In the genomic region with DNA sequence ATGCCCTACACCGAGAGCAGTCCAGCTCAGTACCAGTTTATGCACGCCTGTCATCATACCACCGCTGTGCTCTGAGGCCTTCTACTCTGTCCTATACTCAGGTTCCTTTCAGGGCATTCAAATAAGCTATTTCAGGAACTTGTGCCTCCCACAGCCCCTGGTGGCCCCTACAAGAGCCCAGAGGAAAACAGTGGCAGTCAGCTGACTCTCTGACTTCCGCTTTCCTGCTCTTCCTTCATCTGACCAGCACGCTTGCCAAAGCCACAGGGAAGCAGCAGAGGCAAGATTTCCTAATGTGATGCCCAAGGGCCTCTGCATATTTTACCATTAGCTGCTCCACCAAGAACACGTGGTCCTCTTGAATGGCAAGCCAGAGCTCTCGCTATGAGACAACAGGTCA, we compare ENCODE assay signal across 9 mouse cellular contexts. TPM values are rescaled to one million over a fixed set of nuclear protein-coding genes. Genes with fewer than 3 reads are reported as not detected.
A peak's percentile ranks its signal among the peaks of the same experiment; 100 is the strongest.
DNase-seq lines count a peak whose midpoint lies in the region; ATAC-seq and TF ChIP-seq lines count a peak whose summit lies in the region.
"Had no signal": no experiment of that assay in that cellular context is flagged by ENCODE, and none has a peak within 500 bp of the region (broad histone marks: within the 10 kb centered on the region; RNA-seq: fewer than 3 reads in every experiment).

No protein-coding gene starts in this region.

- no peak overlapping the region for H3K4me2 ChIP-seq in kidney, embryonic 16.5 days (replicated peaks; ENCODE audit: low read depth, low read length)
- no peak overlapping the region for H3K4me2 ChIP-seq in midbrain, embryonic 14.5 days (ENCODE audit: low read length)
- H3K4me2 ChIP-seq in midbrain, embryonic 13.5 days (replicated peaks), result no peak overlapping the region
- no peak overlapping the region for H3K4me2 ChIP-seq in intestine, postnatal 0 days (replicated peaks; ENCODE audit: low read depth)
- H3K4me2 ChIP-seq: stomach, embryonic 15.5 days had no signal

- peak; percentile 51; the same call in 1 of the 2 replicates for ATAC-seq in kidney, embryonic 16.5 days (ENCODE audit: low FRiP score, low TSS enrichment)
- ATAC-seq in megakaryocyte progenitor cell, adult 5-6 weeks (replicated peaks; ENCODE audit: poor library complexity), result peak; percentile 78
- ATAC-seq in midbrain, embryonic 14.5 days (ENCODE audit: low FRiP score, low TSS enrichment), result no peak
- no peak for ATAC-seq in midbrain, embryonic 13.5 days
- no peak for ATAC-seq in intestine, postnatal 0 days

- no peak overlapping the region for H3K4me3 ChIP-seq in kidney, embryonic 16.5 days (ENCODE audit: low read length)
- no peak overlapping the region for H3K4me3 ChIP-seq in midbrain, embryonic 14.5 days (replicated peaks; ENCODE audit: low read depth, low read length)
- H3K4me3 ChIP-seq in midbrain, embryonic 13.5 days (replicated peaks), result no peak overlapping the region
- no peak overlapping the region for H3K4me3 ChIP-seq in intestine, postnatal 0 days (ENCODE audit: low read depth, low read length)
- H3K4me3 ChIP-seq: stomach, embryonic 15.5 days had no signal

- peak overlapping the region; percentile 5; the same call in 1 of the 2 replicates for H3K27ac ChIP-seq in kidney, embryonic 16.5 days (ENCODE audit: low read length)
- H3K27ac ChIP-seq in midbrain, embryonic 14.5 days (replicated peaks; ENCODE audit: low read depth, low read length), result no peak overlapping the region
- H3K27ac ChIP-seq in midbrain, embryonic 13.5 days, result no peak overlapping the region
- H3K27ac ChIP-seq in intestine, postnatal 0 days (ENCODE audit: low read depth, low read length), result no peak overlapping the region

- no peaks in the 10 kb centered on the region; the same call in 1 of the 2 replicates for H3K27me3 ChIP-seq in kidney, embryonic 16.5 days (ENCODE audit: insufficient read depth, low read length)
- no peaks in the 10 kb centered on the region for H3K27me3 ChIP-seq in midbrain, embryonic 14.5 days (ENCODE audit: control insufficient read depth, insufficient read depth, low read length)
- H3K27me3 ChIP-seq in midbrain, embryonic 13.5 days, result no peaks in the 10 kb centered on the region
- H3K27me3 ChIP-seq in intestine, postnatal 0 days (replicated peaks; ENCODE audit: control insufficient read depth, insufficient read depth, low read length), result no peaks in the 10 kb centered on the region
- H3K27me3 ChIP-seq: stomach, embryonic 15.5 days had no signal

- WGBS in kidney, embryonic 16.5 days, result 52% methylated on average over 7 of the region's 7 CpGs
- WGBS in midbrain, embryonic 14.5 days, result 56% methylated on average over 7 of the region's 7 CpGs
- 64% methylated on average over 7 of the region's 7 CpGs for WGBS in midbrain, embryonic 13.5 days
- 64% methylated on average over 7 of the region's 7 CpGs for WGBS in intestine, postnatal 0 days

- intact Hi-C loops in left cerebral cortex, postnatal 14 days (cut with DNase I), result no loop called here
- intact Hi-C loops in left cerebral cortex, postnatal 36 days (cut with DNase I), result no loop called here

- TF ChIP-seq CTCF in intestine, postnatal 0 days (IDR thresholded peaks at IDR 0.05; ENCODE audit: low read depth), result no peak

- peak; percentile 22 to 39 for DNase-seq in left cerebral cortex, postnatal 14 days (ENCODE audit: low spot score in 2 of 2)
- DNase-seq in left cerebral cortex, postnatal 36 days (ENCODE audit: low spot score in 2 of 2), result no peak
- peak; percentile 50 for DNase-seq in brain, adult 2 months (ENCODE audit: low read depth, low spot score)
- no peak for DNase-seq in midbrain, embryonic 14.5 days

- no peak overlapping the region for H3K9ac ChIP-seq in kidney, embryonic 16.5 days (replicated peaks; ENCODE audit: low read length)
- H3K9ac ChIP-seq in midbrain, embryonic 14.5 days (replicated peaks; ENCODE audit: low read length), result no peak overlapping the region
- no peak overlapping the region for H3K9ac ChIP-seq in midbrain, embryonic 13.5 days (replicated peaks)
- no peak overlapping the region for H3K9ac ChIP-seq in intestine, postnatal 0 days (ENCODE audit: low read depth, low read length)
- H3K9ac ChIP-seq: stomach, embryonic 15.5 days had no signal

- no peaks in the 10 kb centered on the region for H3K36me3 ChIP-seq in kidney, embryonic 16.5 days (ENCODE audit: insufficient read depth, low read length)
- no peaks in the 10 kb centered on the region for H3K36me3 ChIP-seq in midbrain, embryonic 14.5 days (ENCODE audit: control insufficient read depth, insufficient read depth, low read length)
- no peaks in the 10 kb centered on the region for H3K36me3 ChIP-seq in midbrain, embryonic 13.5 days
- H3K36me3 ChIP-seq in intestine, postnatal 0 days (ENCODE audit: control insufficient read depth, insufficient read depth), result no peaks in the 10 kb centered on the region
- H3K36me3 ChIP-seq: stomach, embryonic 15.5 days had no signal

- H3K9me3 ChIP-seq in kidney, embryonic 16.5 days (ENCODE audit: low read length), result no peaks in the 10 kb centered on the region
- H3K9me3 ChIP-seq in midbrain, embryonic 14.5 days (ENCODE audit: control insufficient read depth, low read length), result no peaks in the 10 kb centered on the region
- no peaks in the 10 kb centered on the region for H3K9me3 ChIP-seq in midbrain, embryonic 13.5 days
- no peaks in the 10 kb centered on the region for H3K9me3 ChIP-seq in intestine, postnatal 0 days (ENCODE audit: control insufficient read depth)
- H3K9me3 ChIP-seq: stomach, embryonic 15.5 days had no signal

- H3K4me1 ChIP-seq in kidney, embryonic 16.5 days (ENCODE audit: insufficient read depth, low read length), result peaks cover 7% of the 10 kb centered on the region
- H3K4me1 ChIP-seq in midbrain, embryonic 14.5 days (ENCODE audit: control insufficient read depth, insufficient read depth, low read length), result no peaks in the 10 kb centered on the region
- H3K4me1 ChIP-seq in midbrain, embryonic 13.5 days (replicated peaks), result no peaks in the 10 kb centered on the region
- 0 out of 2 replicates have a peak, but pooled peaks cover 3% of the 10 kb centered on the region for H3K4me1 ChIP-seq in intestine, postnatal 0 days (replicated peaks; ENCODE audit: control insufficient read depth, insufficient read depth, low read length)

RNA-seq across cellular contexts. Expression of a gene that starts 28.4 kb away (rescaled TPM):
- 1 to 10 TPM; 1.5 to 2.3 TPM for total RNA-seq in left cerebral cortex, postnatal 14 days (2021)
- total RNA-seq in left cerebral cortex, postnatal 36 days (2021), result 1 to 10 TPM; 1.9 to 2.3 TPM
- polyA plus RNA-seq in kidney, embryonic 16.5 days (2015; fragmentation: Nextera tagmentation; extraction: Ambion mirVana), result 14.5 and 14.8 TPM in 2 replicates
- total RNA-seq in megakaryocyte progenitor cell, adult 5-6 weeks (2015), result 6.5 and 6.8 TPM in 2 replicates
- 14.1 and 18.2 TPM in 2 replicates for total RNA-seq in megakaryocyte progenitor cell, adult 5-6 weeks (2017)
- 1.7 TPM in 2 replicates for polyA plus RNA-seq in midbrain, embryonic 14.5 days (2014; fragmentation: Nextera tagmentation; extraction: Ambion mirVana)
- 3.1 and 4.1 TPM in 2 replicates for polyA plus RNA-seq in midbrain, embryonic 13.5 days (2015; fragmentation: Nextera tagmentation; extraction: Ambion mirVana)
- polyA plus RNA-seq in intestine, postnatal 0 days (2015; fragmentation: Nextera tagmentation; extraction: Ambion mirVana), result 7.7 and 8.8 TPM in 2 replicates

RNA-seq across cellular contexts. Expression of a gene that starts 29.1 kb away (rescaled TPM):
- total RNA-seq in left cerebral cortex, postnatal 14 days (2021), result 1 to 10 TPM; 3.0 to 3.3 TPM
- total RNA-seq in left cerebral cortex, postnatal 36 days (2021), result 1 to 10 TPM; 2.7 to 4.9 TPM
- 24.4 and 26.1 TPM in 2 replicates for polyA plus RNA-seq in kidney, embryonic 16.5 days (2015; fragmentation: Nextera tagmentation; extraction: Ambion mirVana)
- total RNA-seq in megakaryocyte progenitor cell, adult 5-6 weeks (2015), result 0.59 and 1.4 TPM in 2 replicates
- 1.0 and 1.7 TPM in 2 replicates for total RNA-seq in megakaryocyte progenitor cell, adult 5-6 weeks (2017)
- polyA plus RNA-seq in midbrain, embryonic 14.5 days (2014; fragmentation: Nextera tagmentation; extraction: Ambion mirVana), result 3.1 and 5.5 TPM in 2 replicates
- 4.7 and 6.2 TPM in 2 replicates for polyA plus RNA-seq in midbrain, embryonic 13.5 days (2015; fragmentation: Nextera tagmentation; extraction: Ambion mirVana)
- 4.1 and 4.7 TPM in 2 replicates for polyA plus RNA-seq in intestine, postnatal 0 days (2015; fragmentation: Nextera tagmentation; extraction: Ambion mirVana)

RNA-seq across cellular contexts. Expression of a gene that starts 49.4 kb away (rescaled TPM):
- total RNA-seq in left cerebral cortex, postnatal 14 days (2021), result 100 to 1,000 TPM; 104 to 113 TPM
- total RNA-seq in left cerebral cortex, postnatal 36 days (2021), result 100 to 1,000 TPM; 112 to 131 TPM
- polyA plus RNA-seq in kidney, embryonic 16.5 days (2015; fragmentation: Nextera tagmentation; extraction: Ambion mirVana), result 244 and 260 TPM in 2 replicates
- total RNA-seq in megakaryocyte progenitor cell, adult 5-6 weeks (2015), result 135 and 178 TPM in 2 replicates
- total RNA-seq in megakaryocyte progenitor cell, adult 5-6 weeks (2017), result 112 and 133 TPM in 2 replicates
- polyA plus RNA-seq in midbrain, embryonic 14.5 days (2014; fragmentation: Nextera tagmentation; extraction: Ambion mirVana), result 111 and 145 TPM in 2 replicates
- polyA plus RNA-seq in midbrain, embryonic 13.5 days (2015; fragmentation: Nextera tagmentation; extraction: Ambion mirVana), result 160 and 165 TPM in 2 replicates
- 191 and 210 TPM in 2 replicates for polyA plus RNA-seq in intestine, postnatal 0 days (2015; fragmentation: Nextera tagmentation; extraction: Ambion mirVana)

RNA-seq across cellular contexts. Expression of a gene that starts 50.2 kb away (rescaled TPM):
- 10 to 100 TPM; 52.2 to 57.5 TPM for total RNA-seq in left cerebral cortex, postnatal 14 days (2021)
- 10 to 100 TPM; 41.6 to 48.5 TPM for total RNA-seq in left cerebral cortex, postnatal 36 days (2021)
- 91.9 and 94.3 TPM in 2 replicates for polyA plus RNA-seq in kidney, embryonic 16.5 days (2015; fragmentation: Nextera tagmentation; extraction: Ambion mirVana)
- total RNA-seq in megakaryocyte progenitor cell, adult 5-6 weeks (2015), result 128 and 129 TPM in 2 replicates
- total RNA-seq in megakaryocyte progenitor cell, adult 5-6 weeks (2017), result 77.3 and 82.3 TPM in 2 replicates
- 38.5 and 53.1 TPM in 2 replicates for polyA plus RNA-seq in midbrain, embryonic 14.5 days (2014; fragmentation: Nextera tagmentation; extraction: Ambion mirVana)
- polyA plus RNA-seq in midbrain, embryonic 13.5 days (2015; fragmentation: Nextera tagmentation; extraction: Ambion mirVana), result 62.4 and 65.3 TPM in 2 replicates
- 22.7 and 24.0 TPM in 2 replicates for polyA plus RNA-seq in intestine, postnatal 0 days (2015; fragmentation: Nextera tagmentation; extraction: Ambion mirVana)

RNA-seq across cellular contexts. Expression of a gene that starts 52.8 kb away (rescaled TPM):
- under 1 TPM; 0.44 to 0.79 TPM for total RNA-seq in left cerebral cortex, postnatal 14 days (2021)
- total RNA-seq in left cerebral cortex, postnatal 36 days (2021), result under 1 TPM; 0.37 to 0.97 TPM
- polyA plus RNA-seq in kidney, embryonic 16.5 days (2015; fragmentation: Nextera tagmentation; extraction: Ambion mirVana), result 5.0 and 5.2 TPM in 2 replicates
- total RNA-seq in megakaryocyte progenitor cell, adult 5-6 weeks (2015), result 1.2 and 1.7 TPM in 2 replicates
- total RNA-seq in megakaryocyte progenitor cell, adult 5-6 weeks (2017), result 0.75 and 1.0 TPM in 2 replicates
- polyA plus RNA-seq in midbrain, embryonic 14.5 days (2014; fragmentation: Nextera tagmentation; extraction: Ambion mirVana), result 0.53 and 0.68 TPM in 2 replicates
- 0.75 and 1.00 TPM in 2 replicates for polyA plus RNA-seq in midbrain, embryonic 13.5 days (2015; fragmentation: Nextera tagmentation; extraction: Ambion mirVana)
- 24.8 and 27.1 TPM in 2 replicates for polyA plus RNA-seq in intestine, postnatal 0 days (2015; fragmentation: Nextera tagmentation; extraction: Ambion mirVana)

Comparison
In these comparisons a context has a peak if more than half of its experiments do, and no peak if none do; other contexts are left out.
1. DNase-seq: peak in left cerebral cortex, postnatal 14 days (2 of 2) and brain, adult 2 months (single experiment); none in left cerebral cortex, postnatal 36 days (0 of 2) and midbrain, embryonic 14.5 days (single experiment).
2. ATAC-seq: peak in kidney, embryonic 16.5 days (single experiment) and megakaryocyte progenitor cell, adult 5-6 weeks (single experiment); none in midbrain, embryonic 14.5 days (single experiment), midbrain, embryonic 13.5 days (single experiment) and intestine, postnatal 0 days (single experiment).